Mouse (Mus musculus): ENCODE measurements at regions not wholly inside any gene's neighbourhood (a gene's known extent, or its start where the extent isn't known, plus 50 kb on each side); places are given as distances from the start of the nearest gene placed in this dataset.

DNA sequence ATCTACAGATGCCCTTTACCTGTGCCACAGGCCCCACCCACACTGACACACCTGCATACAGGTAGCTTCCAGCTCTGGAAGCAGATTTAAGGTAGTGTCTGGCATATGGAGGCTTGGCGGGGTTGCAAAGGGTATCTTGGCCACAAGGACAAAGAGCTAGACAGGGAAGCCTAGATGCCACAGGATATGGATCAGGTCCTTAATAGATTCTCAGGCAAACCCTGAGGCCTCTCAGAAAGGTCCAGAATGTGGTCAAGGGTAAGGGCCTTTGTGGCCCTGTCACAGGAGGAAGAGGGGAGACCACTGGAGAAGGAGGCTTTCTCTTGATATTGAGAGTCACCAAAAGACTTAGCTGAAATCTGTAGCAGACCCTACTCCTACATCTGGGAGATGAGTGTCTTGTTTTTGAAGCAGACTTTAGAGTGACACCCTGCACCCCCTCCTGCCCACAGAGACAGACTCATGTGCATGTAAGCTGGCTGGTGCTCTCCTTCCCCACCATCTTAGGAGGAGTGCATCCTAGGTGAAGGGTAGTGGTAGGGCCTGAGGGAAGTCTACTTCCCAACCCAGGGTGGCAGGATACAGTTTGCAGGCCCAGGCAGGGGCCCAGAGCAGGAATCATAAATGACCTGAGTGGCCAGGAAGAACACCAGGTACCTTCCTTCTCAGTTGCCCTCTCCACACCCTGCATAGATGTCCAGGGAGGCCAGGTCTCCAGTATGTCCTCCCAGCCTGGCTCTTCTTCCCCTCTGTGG, 150.8 kb upstream of the Syt13 start:
- H3K4me1 ChIP-seq: peaks cover 6% of the 10 kb centered on the region
- H3K4me3 ChIP-seq: no peak overlapping the region
- DNase-seq (ENCODE audit: low spot score): no peak
- no peak overlapping the region for H3K27ac ChIP-seq (replicated peaks)
- H3K36me3 ChIP-seq: no peaks in the 10 kb centered on the region
- WGBS: 94% methylated on average over 1 of the region's 1 CpGs
- no peaks in the 10 kb centered on the region for H3K27me3 ChIP-seq (ENCODE audit: low read depth, poor library complexity, severe bottlenecking)
- no peaks in the 10 kb centered on the region for H3K9me3 ChIP-seq (replicated peaks)

DNA sequence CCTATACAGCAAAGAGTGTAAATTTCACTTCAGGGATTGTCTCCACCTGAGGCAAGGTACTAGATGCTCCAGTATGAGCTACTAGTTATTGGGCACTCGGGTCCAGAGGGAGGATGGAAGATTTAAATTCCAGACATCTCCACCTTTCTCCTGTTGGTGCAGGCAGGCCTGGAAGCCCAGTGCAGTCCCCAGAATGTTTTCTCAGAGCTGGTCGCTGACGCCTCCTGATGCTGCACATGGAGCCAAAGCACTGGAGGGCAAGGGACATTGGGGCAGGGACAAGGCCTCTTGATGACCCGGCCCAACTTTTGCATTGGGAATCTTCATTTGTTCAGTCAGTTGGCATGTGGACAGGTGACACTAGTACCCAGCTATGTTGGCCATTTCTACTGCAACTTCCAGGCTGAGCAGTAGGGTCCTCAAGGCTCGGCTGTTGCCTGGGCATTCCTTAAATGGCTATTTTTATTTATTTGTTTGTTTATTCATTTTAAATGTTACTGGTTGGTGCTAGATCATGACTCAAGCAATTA, 147.4 kb upstream of the Syt13 start:
- no peak for DNase-seq (ENCODE audit: low spot score)

DNA sequence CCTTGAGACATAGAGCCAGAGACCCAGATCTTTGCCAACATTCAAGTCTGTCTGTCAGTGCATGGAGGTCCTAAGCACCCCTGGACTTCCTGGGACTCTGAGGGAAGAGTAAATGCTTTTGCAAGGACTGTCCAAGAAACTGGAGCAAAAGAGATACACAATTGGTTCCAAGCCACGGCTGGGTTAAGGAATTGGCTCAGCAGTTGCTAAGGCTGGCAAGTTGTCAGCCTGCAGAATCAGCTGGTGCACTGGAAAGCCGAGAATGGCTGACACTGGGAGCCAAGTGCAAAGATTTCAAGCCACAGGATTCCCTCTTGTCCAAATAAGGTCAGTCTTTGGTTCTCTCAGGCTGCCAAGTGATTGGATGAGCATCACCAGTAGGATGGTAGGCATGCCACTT, 146.8 kb upstream of the Syt13 start:
- DNase-seq (ENCODE audit: low spot score): peak; percentile 9
- Histone ChIP-seq H3K36me3 (no peaks in the 10 kb centered on the region), H3K27me3 (ENCODE audit: low read depth, poor library complexity, severe bottlenecking) (no peaks in the 10 kb centered on the region), H3K9me3 (replicated peaks) (no peaks in the 10 kb centered on the region), H3K4me3 (no peak overlapping the region), H3K4me1 (no peaks in the 10 kb centered on the region), H3K27ac (replicated peaks) (no peak overlapping the region)
- 73% methylated on average over 2 of the region's 2 CpGs for WGBS

More for the DNA sequence above, 147.4 kb upstream of the Syt13 start:
- Histone ChIP-seq H3K4me1 (no peaks in the 10 kb centered on the region), H3K4me3 (no peak overlapping the region), H3K27ac (replicated peaks) (no peak overlapping the region), H3K36me3 (no peaks in the 10 kb centered on the region), H3K9me3 (replicated peaks) (no peaks in the 10 kb centered on the region), H3K27me3 (ENCODE audit: low read depth, poor library complexity, severe bottlenecking) (no peaks in the 10 kb centered on the region)
- 90% methylated on average over 5 of the region's 5 CpGs for WGBS

DNA sequence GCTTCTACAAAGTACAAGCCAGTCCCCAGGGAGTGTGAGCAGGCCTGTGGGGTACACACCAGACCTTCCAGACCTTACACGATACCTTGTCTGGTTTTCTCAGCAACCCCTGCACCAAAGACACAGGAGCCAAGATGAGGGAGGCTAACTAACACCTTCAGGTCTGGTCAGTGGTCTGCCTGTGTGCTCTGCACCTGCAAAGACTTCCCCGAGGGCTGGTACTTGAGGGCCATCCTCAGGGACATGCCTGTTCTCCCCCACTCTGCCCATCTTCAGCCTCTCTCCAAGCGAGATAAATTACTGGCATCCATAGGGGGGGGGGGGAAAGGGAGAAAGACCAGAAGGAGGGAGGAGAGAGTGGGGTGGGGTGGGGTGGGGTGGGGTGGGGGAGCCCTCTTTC, 145.8 kb upstream of the Syt13 start:
- Histone ChIP-seq H3K27me3 (ENCODE audit: low read depth, poor library complexity, severe bottlenecking) (no peaks in the 10 kb centered on the region), H3K27ac (replicated peaks) (no peak overlapping the region), H3K4me1 (no peaks in the 10 kb centered on the region; the same call in 1 of the 2 replicates), H3K36me3 (no peaks in the 10 kb centered on the region), H3K4me3 (no peak overlapping the region), H3K9me3 (replicated peaks) (no peaks in the 10 kb centered on the region)
- peak; percentile 9 for DNase-seq (ENCODE audit: low spot score)
- WGBS: 64% methylated on average over 3 of the region's 3 CpGs

DNA sequence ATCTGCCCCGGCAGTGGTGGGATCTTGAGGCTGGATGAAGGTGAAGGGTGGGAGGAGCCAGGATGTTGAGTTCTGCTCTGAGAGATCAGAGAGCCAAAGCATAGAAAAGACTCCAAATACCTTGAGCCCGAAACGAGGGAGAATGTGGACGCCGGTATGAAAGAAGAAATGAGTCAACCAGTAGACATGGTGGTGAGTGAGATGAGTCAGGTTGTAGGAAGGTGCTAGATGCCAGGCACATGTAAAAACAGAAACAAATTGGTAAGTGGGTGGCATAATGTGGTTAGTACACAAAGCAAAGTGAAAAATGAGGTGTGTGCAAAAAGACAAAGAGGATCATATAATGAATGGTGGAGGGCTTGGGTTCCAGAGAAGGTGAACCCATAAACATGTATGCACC, 144.8 kb upstream of the Syt13 start:
- Histone ChIP-seq H3K4me1 (no peaks in the 10 kb centered on the region; the same call in 1 of the 2 replicates), H3K36me3 (no peaks in the 10 kb centered on the region)
- DNase-seq (ENCODE audit: low spot score): no peak

DNA sequence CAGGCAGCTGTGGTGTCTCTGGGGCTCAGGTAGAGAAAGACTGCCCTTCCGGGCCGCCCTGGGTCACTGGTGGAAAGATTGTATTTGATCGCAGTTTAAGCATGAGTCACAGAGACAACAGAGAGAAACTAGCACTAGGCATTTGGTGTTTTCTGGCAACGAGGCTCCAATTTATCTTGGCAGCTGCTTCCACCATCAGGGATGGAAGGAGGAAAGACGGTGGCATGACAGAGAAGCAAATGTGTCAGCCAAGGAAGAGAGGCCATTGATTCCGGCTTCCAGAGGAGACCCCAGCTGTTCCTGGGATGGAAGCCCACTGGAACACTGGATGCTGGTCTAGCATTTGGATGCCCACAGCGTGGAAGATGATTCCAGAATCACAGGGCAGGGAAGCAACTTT, 142.3 kb upstream of the Syt13 start:
- DNase-seq (ENCODE audit: low spot score): no peak
- no peaks in the 10 kb centered on the region for H3K36me3 ChIP-seq
- no peak overlapping the region for H3K27ac ChIP-seq (replicated peaks)
- no peak overlapping the region for H3K4me3 ChIP-seq
- H3K27me3 ChIP-seq (ENCODE audit: low read depth, poor library complexity, severe bottlenecking): no peaks in the 10 kb centered on the region
- no peaks in the 10 kb centered on the region for H3K9me3 ChIP-seq (replicated peaks)
- H3K4me1 ChIP-seq: no peaks in the 10 kb centered on the region; the same call in 1 of the 2 replicates
- WGBS: 84% methylated on average over 7 of the region's 7 CpGs

More for the DNA sequence above, 144.8 kb upstream of the Syt13 start:
- H3K9me3 ChIP-seq (replicated peaks): no peaks in the 10 kb centered on the region
- no peak overlapping the region for H3K4me3 ChIP-seq
- no peak overlapping the region for H3K27ac ChIP-seq (replicated peaks)
- WGBS: 89% methylated on average over 5 of the region's 5 CpGs
- no peaks in the 10 kb centered on the region for H3K27me3 ChIP-seq (ENCODE audit: low read depth, poor library complexity, severe bottlenecking)

DNA sequence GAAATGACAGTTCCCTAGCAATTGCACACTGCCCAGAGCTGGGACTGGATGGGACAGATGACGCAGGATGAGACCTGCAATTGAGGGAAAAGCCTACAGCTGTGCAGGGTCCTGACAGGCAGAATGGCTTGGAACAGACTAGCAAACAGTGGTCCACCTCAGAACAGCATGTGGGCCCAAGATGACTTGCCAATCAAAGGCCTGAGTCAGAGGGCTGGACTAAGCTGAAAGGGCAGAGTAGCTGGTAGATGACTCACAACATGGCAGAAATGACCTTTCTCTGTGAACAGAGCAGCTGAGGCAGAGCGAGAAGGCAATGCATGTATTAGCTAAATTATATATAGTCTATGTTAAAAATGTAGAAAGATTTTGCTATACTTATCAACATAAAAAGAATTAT, 138.4 kb upstream of the Syt13 start:
- no peak overlapping the region for H3K4me3 ChIP-seq
- WGBS: 80% methylated on average over 2 of the region's 2 CpGs
- H3K27ac ChIP-seq (replicated peaks): no peak overlapping the region
- H3K4me1 ChIP-seq: no peaks in the 10 kb centered on the region; the same call in 1 of the 2 replicates
- no peaks in the 10 kb centered on the region for H3K36me3 ChIP-seq
- DNase-seq (ENCODE audit: low spot score): no peak
- H3K27me3 ChIP-seq (ENCODE audit: low read depth, poor library complexity, severe bottlenecking): no peaks in the 10 kb centered on the region
- no peaks in the 10 kb centered on the region for H3K9me3 ChIP-seq (replicated peaks)

DNA sequence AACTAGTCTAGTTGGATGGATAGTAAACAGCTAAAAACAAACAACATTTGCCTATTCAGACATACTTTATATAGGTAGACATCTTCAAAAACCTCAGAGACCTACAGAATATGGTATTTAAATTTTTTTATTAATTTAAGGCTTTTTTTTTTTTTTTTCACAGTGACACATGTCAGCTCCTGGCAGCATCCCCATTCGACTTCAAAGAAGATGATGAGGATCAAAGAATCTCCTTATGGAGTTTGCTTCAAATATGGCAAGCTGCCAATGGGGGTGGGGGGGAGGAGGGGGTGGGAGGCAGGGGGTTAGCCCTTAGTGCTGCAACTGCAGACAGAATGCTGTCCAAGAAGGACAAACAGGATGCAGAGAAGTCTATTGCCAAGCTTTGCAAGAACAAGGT, 135.8 kb upstream of the Syt13 start:
- H3K4me1 ChIP-seq: no peaks in the 10 kb centered on the region
- H3K27ac ChIP-seq (replicated peaks): no peak overlapping the region
- 58% methylated on average over 1 of the region's 1 CpGs for WGBS
- no peak overlapping the region for H3K4me3 ChIP-seq
- no peaks in the 10 kb centered on the region for H3K9me3 ChIP-seq (replicated peaks)
- DNase-seq (ENCODE audit: low spot score): no peak
- no peaks in the 10 kb centered on the region for H3K27me3 ChIP-seq (ENCODE audit: low read depth, poor library complexity, severe bottlenecking)
- H3K36me3 ChIP-seq: no peaks in the 10 kb centered on the region

DNA sequence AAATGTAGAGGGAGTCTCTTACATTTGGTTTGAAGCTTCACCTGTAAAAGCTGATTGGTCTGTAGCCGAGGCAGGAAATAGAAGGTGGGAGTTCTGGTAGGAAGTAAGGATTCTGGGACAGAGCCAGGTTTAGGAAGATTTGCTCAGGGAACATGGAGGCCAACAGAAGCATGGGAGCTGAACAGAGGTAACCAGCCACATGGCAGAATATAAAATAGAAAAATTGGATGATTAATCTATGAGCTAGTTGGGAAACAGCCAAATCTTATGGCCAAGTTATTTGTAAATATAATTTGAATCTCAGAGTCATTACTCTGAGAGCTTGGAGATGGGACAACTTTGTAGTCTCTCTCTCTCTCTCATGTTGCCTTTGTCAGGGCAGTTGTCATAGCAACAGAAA, 134.9 kb upstream of the Syt13 start:
- WGBS: 88% methylated on average over 1 of the region's 1 CpGs

DNA sequence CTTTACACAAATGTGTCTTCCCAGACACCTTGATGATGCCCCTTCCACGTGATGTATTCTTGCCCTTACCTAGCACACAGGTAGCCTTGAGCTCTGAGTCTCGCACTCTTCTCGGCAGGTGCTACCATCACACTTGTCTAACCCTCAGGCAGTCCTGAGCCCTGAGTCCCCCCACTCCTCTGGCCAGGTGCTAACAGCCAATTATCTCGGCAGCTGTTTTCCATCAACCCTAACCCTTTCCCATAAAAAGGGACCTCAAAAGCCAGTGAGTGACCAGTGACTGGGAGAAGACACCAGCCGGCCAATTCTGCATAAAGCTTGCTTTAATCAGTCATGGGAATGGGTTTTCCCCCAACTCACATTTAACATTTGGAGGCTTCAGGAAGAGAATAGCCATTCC, 133.4 kb upstream of the Syt13 start:
- Histone ChIP-seq H3K9me3 (replicated peaks) (no peaks in the 10 kb centered on the region), H3K27me3 (ENCODE audit: low read depth, poor library complexity, severe bottlenecking) (no peaks in the 10 kb centered on the region), H3K27ac (replicated peaks) (no peak overlapping the region), H3K36me3 (no peaks in the 10 kb centered on the region), H3K4me3 (no peak overlapping the region), H3K4me1 (no peaks in the 10 kb centered on the region)
- 78% methylated on average over 5 of the region's 5 CpGs for WGBS
- no peak for DNase-seq (ENCODE audit: low spot score)

More for the DNA sequence above, 134.9 kb upstream of the Syt13 start:
- no peaks in the 10 kb centered on the region for H3K36me3 ChIP-seq
- no peaks in the 10 kb centered on the region for H3K4me1 ChIP-seq
- H3K27ac ChIP-seq (replicated peaks): no peak overlapping the region
- no peaks in the 10 kb centered on the region for H3K9me3 ChIP-seq (replicated peaks)
- no peak overlapping the region for H3K4me3 ChIP-seq
- H3K27me3 ChIP-seq (ENCODE audit: low read depth, poor library complexity, severe bottlenecking): no peaks in the 10 kb centered on the region
- no peak for DNase-seq (ENCODE audit: low spot score)

DNA sequence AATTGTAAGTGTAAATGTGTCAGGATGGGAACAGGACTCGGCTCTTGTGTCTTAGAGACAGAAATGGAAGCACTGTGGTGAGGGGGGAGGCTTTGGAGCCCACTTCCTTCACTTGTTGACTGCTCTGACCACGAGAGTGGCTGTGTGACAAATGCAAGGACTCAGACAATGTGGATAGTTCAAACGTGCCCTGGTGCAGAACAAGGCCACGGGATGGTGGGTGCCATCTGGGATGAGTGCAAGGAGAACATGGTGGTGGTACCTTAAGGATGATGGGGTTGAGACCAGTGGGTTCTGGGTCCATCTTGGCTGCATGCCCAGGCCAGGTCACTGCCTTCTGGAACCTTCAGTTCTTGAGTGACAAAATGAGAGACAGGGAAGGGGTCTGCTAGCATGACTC, 132.3 kb upstream of the Syt13 start:
- no peaks in the 10 kb centered on the region for H3K4me1 ChIP-seq
- no peak for DNase-seq (ENCODE audit: low spot score)
- H3K27me3 ChIP-seq (ENCODE audit: low read depth, poor library complexity, severe bottlenecking): no peaks in the 10 kb centered on the region
- WGBS: 76% methylated on average over 4 of the region's 4 CpGs
- no peak overlapping the region for H3K27ac ChIP-seq (replicated peaks)
- no peaks in the 10 kb centered on the region for H3K36me3 ChIP-seq
- no peaks in the 10 kb centered on the region for H3K9me3 ChIP-seq (replicated peaks)
- no peak overlapping the region for H3K4me3 ChIP-seq

DNA sequence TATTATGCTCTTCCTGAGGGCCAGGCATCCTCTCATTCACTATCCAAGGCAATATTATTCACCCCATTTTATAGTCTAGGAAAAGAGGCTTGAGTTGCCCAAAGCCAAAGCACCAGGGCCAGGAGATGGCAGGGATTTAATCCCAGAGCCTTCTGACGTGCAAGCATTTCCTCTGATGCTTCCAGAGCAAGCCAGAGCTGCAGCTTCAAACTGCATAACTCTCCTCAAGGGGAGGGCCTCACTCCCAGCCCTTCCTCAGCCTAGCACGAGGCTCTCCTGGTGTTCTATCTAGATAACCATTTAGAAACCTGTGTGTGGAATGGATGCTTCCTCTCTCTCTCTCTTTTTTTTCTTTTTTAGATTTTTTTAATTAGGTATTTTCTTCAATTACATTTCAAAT, 130.0 kb upstream of the Syt13 start:
- WGBS: 62% methylated on average over 2 of the region's 2 CpGs
- Histone ChIP-seq H3K4me3 (no peak overlapping the region), H3K27me3 (ENCODE audit: low read depth, poor library complexity, severe bottlenecking) (no peaks in the 10 kb centered on the region), H3K27ac (replicated peaks) (no peak overlapping the region), H3K4me1 (no peaks in the 10 kb centered on the region), H3K36me3 (no peaks in the 10 kb centered on the region), H3K9me3 (replicated peaks) (no peaks in the 10 kb centered on the region)
- no peak for DNase-seq (ENCODE audit: low spot score)

DNA sequence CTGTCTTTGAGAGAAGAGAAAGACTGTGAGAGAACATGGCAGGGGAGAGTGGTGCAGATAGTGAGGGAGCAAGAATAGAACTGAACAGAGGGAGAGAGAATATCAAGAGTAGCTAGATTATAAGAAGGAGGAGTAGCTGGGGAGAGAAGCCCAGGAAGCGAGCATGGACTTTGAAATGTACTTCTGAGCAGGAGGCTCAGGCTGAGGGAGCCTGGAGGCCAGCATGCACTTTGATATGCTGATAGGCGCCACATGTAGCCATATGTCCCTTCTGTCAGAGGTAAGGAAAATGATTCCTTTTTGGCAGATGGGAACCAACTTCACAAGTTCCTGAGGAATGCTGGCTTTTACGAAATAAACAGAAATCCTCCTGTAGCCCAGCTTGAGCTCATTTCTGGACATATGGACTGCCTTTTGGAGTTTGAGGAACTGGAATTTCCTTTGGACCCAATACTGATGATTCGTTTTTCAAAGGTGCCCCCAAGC, 126.9 kb upstream of the Syt13 start:
- no peak for DNase-seq (ENCODE audit: low spot score)
- H3K4me3 ChIP-seq: no peak overlapping the region
- H3K36me3 ChIP-seq: no peaks in the 10 kb centered on the region
- no peak overlapping the region for H3K27ac ChIP-seq (replicated peaks)
- no peaks in the 10 kb centered on the region for H3K4me1 ChIP-seq
- no peaks in the 10 kb centered on the region for H3K9me3 ChIP-seq (replicated peaks)
- H3K27me3 ChIP-seq (ENCODE audit: low read depth, poor library complexity, severe bottlenecking): no peaks in the 10 kb centered on the region
- WGBS: 74% methylated on average over 4 of the region's 4 CpGs
